Mouse (Mus musculus) activated CD4-positive, CD25-positive, alpha-beta regulatory T cell (primary cell): ENCODE measurements around the gene Btbd35f24. TPM values are rescaled to one million over a fixed set of nuclear protein-coding genes. Genes with fewer than 3 reads are reported as not detected.

ENCODE experiments used
- polyA plus RNA-seq, 2 experiments: library from polyadenylated mRNA; unstranded; fragments of 100-300 nt; shearing (Covaris generic); gene quantifications; one replicate each; pipeline ENCODE4 v1.2.1; 2017

Btbd35f24 gene
- polyA plus RNA-seq = not detected

DNA sequence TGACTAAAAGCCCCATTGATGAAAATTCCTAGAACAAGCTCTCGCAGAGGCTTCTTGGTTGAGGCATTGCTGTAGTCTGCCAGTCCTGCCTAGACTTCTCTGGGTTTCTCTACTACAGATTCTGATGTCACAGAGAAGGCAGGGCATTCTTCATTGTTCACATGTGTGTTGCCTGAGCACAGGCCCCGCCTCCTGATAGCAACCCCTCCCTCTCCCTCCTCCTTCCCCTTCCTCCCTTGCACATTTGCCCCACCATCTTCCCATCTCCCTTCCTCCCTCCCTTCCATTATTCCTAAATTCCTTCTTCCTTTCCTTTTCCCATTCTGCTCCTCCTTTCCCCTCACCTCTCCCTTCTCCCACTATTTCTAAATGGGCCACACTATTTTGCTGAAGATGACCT lies at the start of gene Btbd35f24:
Gene Btbd35f24, minus strand, starts transcription at position 101 of the 400 bp plus-strand sequence.

Other genes with a start within 250 kb of the Btbd35f24 start
- gene Btbd35f23, start 119.0 kb downstream of the Btbd35f24 start, polyA plus RNA-seq = not detected
- gene Btbd35f11, start 247.9 kb upstream of the Btbd35f24 start, polyA plus RNA-seq = not detected